Mouse (Mus musculus): ENCODE measurements around the gene Mgst1.

DNA sequence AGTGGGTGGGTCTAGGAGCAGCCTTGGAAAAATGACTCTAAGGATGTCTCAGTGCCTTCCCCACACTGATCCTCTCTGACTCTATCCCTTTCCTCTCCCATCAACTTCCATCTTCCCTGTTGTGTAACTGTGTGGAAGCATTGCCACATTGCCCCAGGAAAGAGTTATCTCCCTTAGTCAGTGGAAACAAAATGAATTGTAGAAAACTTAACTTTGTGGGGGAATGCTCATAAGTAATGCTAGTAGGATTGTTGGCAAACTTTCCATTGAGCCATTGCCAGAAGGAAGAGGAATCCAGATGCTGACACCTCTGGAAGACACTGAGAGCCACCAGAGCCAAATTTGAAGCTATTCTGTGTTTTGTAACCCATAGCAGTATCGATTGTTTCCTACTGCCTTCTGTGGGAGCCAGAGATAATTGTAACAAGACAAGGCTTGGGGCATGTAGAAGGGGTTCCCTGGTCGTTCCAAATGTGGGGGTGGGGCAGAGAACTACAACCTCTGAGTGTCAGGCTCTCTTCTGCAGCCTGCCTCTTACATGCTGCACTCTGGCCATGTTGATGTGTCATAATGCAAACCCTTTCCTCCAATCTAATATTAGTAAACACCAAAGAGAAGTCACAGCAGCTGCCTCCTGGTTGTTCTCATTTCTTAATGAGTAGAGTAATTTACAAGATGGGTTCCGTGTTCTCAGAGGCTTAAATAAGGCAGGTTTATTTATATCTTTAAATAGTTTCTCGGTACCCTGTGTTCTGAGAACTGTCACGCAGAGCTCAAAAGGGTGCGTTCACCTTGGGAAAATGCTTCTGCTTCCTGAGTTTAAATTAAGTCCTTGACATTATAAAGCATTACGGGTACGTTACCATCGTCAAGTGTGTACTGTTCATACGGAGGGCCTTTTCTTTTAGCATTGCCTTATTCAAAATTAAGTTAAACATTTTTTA is 11.5 kb upstream of the Mgst1 start:
- TF ChIP-seq CTCF (IDR thresholded peaks at IDR 0.05; ENCODE audit: low read depth), result no peak
- TF ChIP-seq EP300 (optimal IDR thresholded peaks at IDR 0.05), result no peak
